Mouse (Mus musculus): ENCODE results near the gene Vamp2.

DNA sequence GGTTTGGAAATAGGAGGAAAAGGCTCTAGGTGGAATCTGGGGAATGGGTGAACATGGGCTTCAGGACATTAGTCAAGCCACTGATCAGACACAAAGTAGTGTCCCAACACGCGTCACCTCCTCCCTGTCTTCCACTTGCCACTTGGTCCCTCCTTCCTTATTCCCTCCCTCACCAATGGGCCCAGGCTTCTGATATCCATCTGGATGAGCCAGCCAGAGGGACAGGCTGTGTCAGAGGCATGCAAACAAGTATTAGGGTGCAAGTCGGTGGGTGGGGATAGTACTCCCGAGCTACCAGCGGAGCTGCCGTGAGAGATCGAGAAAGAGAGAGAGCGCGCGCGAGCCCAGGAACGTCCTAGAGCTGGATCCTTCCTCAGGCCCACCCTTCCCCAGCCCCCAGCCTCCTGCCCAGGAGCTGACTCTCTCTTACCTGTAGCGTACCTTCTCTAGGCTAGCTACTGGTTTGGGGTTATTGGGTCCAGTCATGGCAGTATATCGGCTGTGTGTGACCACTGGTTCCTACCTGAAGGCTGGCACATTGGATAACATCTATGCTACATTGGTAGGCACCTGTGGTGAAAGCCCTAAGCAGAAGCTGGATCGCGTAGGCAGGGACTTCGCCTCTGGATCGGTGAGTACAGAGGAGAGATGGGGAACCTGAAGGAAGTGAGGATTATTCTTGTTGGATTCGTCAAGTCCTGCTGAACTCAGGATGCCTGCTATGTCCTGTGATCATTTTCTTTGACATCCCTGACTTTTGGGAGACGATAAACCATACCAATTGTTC, 37.8 kb downstream of the Vamp2 start:
- no peak for TF ChIP-seq CTCF (conservative IDR thresholded peaks at IDR 0.05; ENCODE audit: low read length)
- TF ChIP-seq NANOG (IDR thresholded peaks at IDR 0.05; ENCODE audit: borderline replicate concordance, low read length), result no peak
- no peak for TF ChIP-seq POU5F1 (IDR thresholded peaks at IDR 0.05; ENCODE audit: borderline replicate concordance, low read length)
